Mouse (Mus musculus): ENCODE measurements around the gene Acpp.
"Not testable (repeated sequence)": the region's sequence is repeated elsewhere in the genome, so short reads cannot be mapped to it uniquely, and the experiment has no call there.

The Acpp gene

GRCm38 (mm10) chr9:104337183-104337931 is at the start of gene Acpp:
Gene Acpp, minus strand, starts transcription at chr9:104337748.
- DNase-seq (ENCODE audit: low spot score in 2 of 2) = no peak

- DNase-seq (ENCODE audit: low spot score in 2 of 2) = peak in 1 of 2 experiments; percentile 43
Observed at GRCm38 (mm10) chr9:104382571-104383170, 45.1 kb upstream of the Acpp start.

GRCm38 (mm10) chr9:104379532-104380162 is 42.1 kb upstream of the Acpp start:
- DNase-seq (ENCODE audit: low spot score in 2 of 2) = peak in 1 of 2 experiments; percentile 29

- DNase-seq (ENCODE audit: low spot score in 2 of 2) = no peak
Observed at GRCm38 (mm10) chr9:104375573-104375972, 38.0 kb upstream of the Acpp start.

- peak in 1 of 2 experiments; percentile 70 for DNase-seq (ENCODE audit: low spot score in 2 of 2)
Observed at GRCm38 (mm10) chr9:104373253-104373652, 35.7 kb upstream of the Acpp start.

GRCm38 (mm10) chr9:104366983-104367382 is 29.4 kb upstream of the Acpp start:
- no peak for DNase-seq (ENCODE audit: low spot score in 2 of 2)

GRCm38 (mm10) chr9:104361951-104362350 is 24.4 kb upstream of the Acpp start:
- not testable (repeated sequence) for DNase-seq (ENCODE audit: low spot score in 2 of 2)

- DNase-seq (ENCODE audit: low spot score in 2 of 2) = no peak
Observed at GRCm38 (mm10) chr9:104361073-104361891, 23.7 kb upstream of the Acpp start.

GRCm38 (mm10) chr9:104360389-104360788 is 22.8 kb upstream of the Acpp start:
- DNase-seq (ENCODE audit: low spot score in 2 of 2) = no peak

- DNase-seq (ENCODE audit: low spot score in 2 of 2) = no peak
Observed at GRCm38 (mm10) chr9:104355521-104356270, 18.1 kb upstream of the Acpp start.

- DNase-seq (ENCODE audit: low spot score in 2 of 2) = peak; percentile 27 to 41
Observed at GRCm38 (mm10) chr9:104344136-104344535, 6.6 kb upstream of the Acpp start.

GRCm38 (mm10) chr9:104339483-104339882 is 1.9 kb upstream of the Acpp start:
- DNase-seq (ENCODE audit: low spot score in 2 of 2) = no peak

- no peak for DNase-seq (ENCODE audit: low spot score in 2 of 2)
Observed at GRCm38 (mm10) chr9:104338489-104339427, 1.2 kb upstream of the Acpp start.

GRCm38 (mm10) chr9:104331301-104331700 is 6.2 kb downstream of the Acpp start:
- DNase-seq (ENCODE audit: low spot score in 2 of 2) = no peak

GRCm38 (mm10) chr9:104328655-104329054 is 8.9 kb downstream of the Acpp start:
- DNase-seq (ENCODE audit: low spot score in 2 of 2) = no peak

- no peak for DNase-seq (ENCODE audit: low spot score in 2 of 2)
Observed at GRCm38 (mm10) chr9:104321519-104321918, 16.0 kb downstream of the Acpp start.

- DNase-seq (ENCODE audit: low spot score in 2 of 2) = no peak
Observed at GRCm38 (mm10) chr9:104316351-104316750, 21.2 kb downstream of the Acpp start.

GRCm38 (mm10) chr9:104315499-104315898 is 22.0 kb downstream of the Acpp start:
- peak in 1 of 2 experiments; percentile 46 for DNase-seq (ENCODE audit: low spot score in 2 of 2)

- DNase-seq (ENCODE audit: low spot score in 2 of 2) = peak; percentile 8 to 84
Observed at GRCm38 (mm10) chr9:104306734-104307133, 30.8 kb downstream of the Acpp start.

Measured in left cerebral cortex, adult 9 months (tissue).